Mouse (Mus musculus) left cerebral cortex, adult 11 months (tissue): ENCODE data around the gene Myl7.

Experiments
- DNase-seq: peaks from one replicate; pipeline ENCODE4 v3.0.0; 2022; ENCODE audit warnings: low spot score

Myl7 gene

GRCm38 (mm10) chr11:5862394-5863105 lies 36.0 kb downstream of the Myl7 start:
- DNase-seq: no peak

GRCm38 (mm10) chr11:5861678-5862393 lies 36.7 kb downstream of the Myl7 start, which contains the start of gene Aebp1:
Aebp1 (plus strand) TSS chr11:5861947.
- DNase-seq: no peak

GRCm38 (mm10) chr11:5860639-5861038 lies 37.9 kb downstream of the Myl7 start:
- no peak for DNase-seq

GRCm38 (mm10) chr11:5859883-5860550 lies 38.6 kb downstream of the Myl7 start:
- DNase-seq: no peak

GRCm38 (mm10) chr11:5858723-5859122 lies 39.9 kb downstream of the Myl7 start:
- DNase-seq: no peak

- no peak for DNase-seq
These were observed 42.0 kb downstream of the Myl7 start for GRCm38 (mm10) chr11:5856479-5857130.

GRCm38 (mm10) chr11:5855902-5856301 lies 42.7 kb downstream of the Myl7 start:
- peak; percentile 53 for DNase-seq

GRCm38 (mm10) chr11:5855481-5855880 lies 43.1 kb downstream of the Myl7 start:
- no peak for DNase-seq

GRCm38 (mm10) chr11:5852314-5852713 lies 46.3 kb downstream of the Myl7 start:
- no peak for DNase-seq

- no peak for DNase-seq
These were observed 47.4 kb downstream of the Myl7 start for GRCm38 (mm10) chr11:5851021-5851736.

- no peak for DNase-seq
These were observed 48.1 kb downstream of the Myl7 start for GRCm38 (mm10) chr11:5850452-5850851.

- no peak for DNase-seq
These were observed 49.3 kb downstream of the Myl7 start for GRCm38 (mm10) chr11:5849316-5849715.

- DNase-seq: peak; percentile 47
These were observed 49.8 kb downstream of the Myl7 start for GRCm38 (mm10) chr11:5848741-5849140.

GRCm38 (mm10) chr11:5846639-5847345 lies 51.8 kb downstream of the Myl7 start:
- no peak for DNase-seq
